9 mouse cellular contexts compared by ENCODE assay signal in genomic region chr4:108461262-108461903, GRCm38 (mm10). TPM values are rescaled to one million over a fixed set of nuclear protein-coding genes. Genes with fewer than 3 reads are reported as not detected.
DNase-seq lines count a peak whose midpoint lies in the region; ATAC-seq and TF ChIP-seq lines count a peak whose summit lies in the region.
"Had no signal": no experiment of that assay in that cellular context is flagged by ENCODE, and none has a peak within 500 bp of the region (broad histone marks: within the 10 kb centered on the region; RNA-seq: fewer than 3 reads in every experiment).

No protein-coding gene starts in this region.

- peaks cover 4% of the 10 kb centered on the region; the same call in 1 of the 2 replicates for H3K36me3 ChIP-seq in heart, embryonic 15.5 days
- 0 out of 2 replicates have a peak, but pooled peaks cover 12% of the 10 kb centered on the region for H3K36me3 ChIP-seq in hindbrain, embryonic 14.5 days (replicated peaks; ENCODE audit: control insufficient read depth, insufficient read depth)
- 0 out of 2 replicates have a peak, but pooled peaks cover 4% of the 10 kb centered on the region for H3K36me3 ChIP-seq in midbrain, embryonic 13.5 days

- intact Hi-C loops in heart, postnatal 14 days (cut with DNase I) = no loop called here

- no peak for DNase-seq in heart, postnatal 14 days
- no peak for DNase-seq in hindbrain, embryonic 14.5 days (ENCODE audit: low spot score)
- no peak for DNase-seq in thymus, postnatal 14 days
- DNase-seq in thymus, postnatal 25 days = no peak

- H3K27ac ChIP-seq in heart, embryonic 15.5 days = 0 out of 2 replicates have a peak overlapping the region, but pooled peaks have one; percentile 1
- peak overlapping the region; percentile 45 for H3K27ac ChIP-seq in bone marrow macrophage, adult 2 months (ENCODE audit: insufficient read depth, low read depth, low read length)
- no peak overlapping the region for H3K27ac ChIP-seq in hindbrain, embryonic 14.5 days
- no peak overlapping the region for H3K27ac ChIP-seq in midbrain, embryonic 13.5 days

- peak overlapping the region; percentile 87 for H3K4me2 ChIP-seq in heart, embryonic 15.5 days
- H3K4me2 ChIP-seq in hindbrain, embryonic 14.5 days (replicated peaks) = peak overlapping the region; percentile 64
- H3K4me2 ChIP-seq in midbrain, embryonic 13.5 days (replicated peaks) = peak overlapping the region; percentile 78

- no peaks in the 10 kb centered on the region for H3K27me3 ChIP-seq in heart, embryonic 15.5 days
- no peaks in the 10 kb centered on the region for H3K27me3 ChIP-seq in hindbrain, embryonic 14.5 days (ENCODE audit: control insufficient read depth, insufficient read depth, low read length)
- H3K27me3 ChIP-seq in midbrain, embryonic 13.5 days = no peaks in the 10 kb centered on the region
- H3K27me3 ChIP-seq: Patski had no signal

- H3K4me3 ChIP-seq in heart, embryonic 15.5 days = peak overlapping the region; percentile 61
- peak overlapping the region; percentile 37 for H3K4me3 ChIP-seq in bone marrow macrophage, adult 2 months (ENCODE audit: insufficient read depth, low read length)
- H3K4me3 ChIP-seq in hindbrain, embryonic 14.5 days (replicated peaks; ENCODE audit: low read length) = peak overlapping the region; percentile 93
- H3K4me3 ChIP-seq in midbrain, embryonic 13.5 days (replicated peaks) = peak overlapping the region; percentile 99

- WGBS in heart, embryonic 15.5 days = 45% methylated on average over 5 of the region's 5 CpGs
- 72% methylated on average over 5 of the region's 5 CpGs for WGBS in hindbrain, embryonic 14.5 days
- WGBS in midbrain, embryonic 13.5 days = 76% methylated on average over 5 of the region's 5 CpGs

- peak overlapping the region; percentile 21 for H3K9ac ChIP-seq in heart, embryonic 15.5 days
- peak overlapping the region; percentile 90 for H3K9ac ChIP-seq in hindbrain, embryonic 14.5 days
- H3K9ac ChIP-seq in midbrain, embryonic 13.5 days (replicated peaks) = peak overlapping the region; percentile 55

- TF ChIP-seq CTCF in bone marrow macrophage, adult 2 months (IDR thresholded peaks at IDR 0.05; ENCODE audit: low read depth, low read length) = no peak

- no peak for TF ChIP-seq POLR2A in bone marrow macrophage, adult 2 months (IDR thresholded peaks at IDR 0.05; ENCODE audit: borderline replicate concordance, low read depth, low read length)

- no peak for ATAC-seq in heart, embryonic 15.5 days (replicated peaks; ENCODE audit: insufficient number of reproducible peaks, insufficient read depth, low FRiP score, low read depth)
- ATAC-seq in hindbrain, embryonic 14.5 days (ENCODE audit: low FRiP score) = no peak
- no peak for ATAC-seq in midbrain, embryonic 13.5 days
- no peak for ATAC-seq in megakaryocyte-erythroid progenitor cell, adult 5-6 weeks (replicated peaks; ENCODE audit: low FRiP score, low TSS enrichment, poor library complexity, severe bottlenecking)

- no peaks in the 10 kb centered on the region for H3K9me3 ChIP-seq in heart, embryonic 15.5 days (replicated peaks)
- H3K9me3 ChIP-seq in hindbrain, embryonic 14.5 days (ENCODE audit: control insufficient read depth, low read length) = no peaks in the 10 kb centered on the region
- no peaks in the 10 kb centered on the region for H3K9me3 ChIP-seq in midbrain, embryonic 13.5 days

- H3K4me1 ChIP-seq in heart, embryonic 15.5 days (replicated peaks) = peaks cover 10% of the 10 kb centered on the region
- H3K4me1 ChIP-seq in bone marrow macrophage, adult 2 months (ENCODE audit: control insufficient read depth, insufficient read depth, low read length) = peaks cover 21% of the 10 kb centered on the region
- peaks cover 12% of the 10 kb centered on the region for H3K4me1 ChIP-seq in hindbrain, embryonic 14.5 days (replicated peaks; ENCODE audit: control insufficient read depth, insufficient read depth, low read length)
- peaks cover 20% of the 10 kb centered on the region for H3K4me1 ChIP-seq in midbrain, embryonic 13.5 days (replicated peaks)

RNA-seq across cellular contexts. Expression of gene Tut4, which starts 2.2 kb away (rescaled TPM):
- 38.0 and 43.5 TPM in 2 replicates for polyA plus RNA-seq in heart, embryonic 15.5 days (2015; fragmentation: Nextera tagmentation; extraction: Ambion mirVana)
- 10 to 100 TPM; 28.9 to 31.7 TPM for total RNA-seq in heart, postnatal 14 days (2021)
- polyA plus RNA-seq in bone marrow macrophage, adult 2 months (2012; ENCODE audit: insufficient read depth, insufficient read length, missing spikeins) = 37.6 and 48.2 TPM in 2 replicates
- polyA plus RNA-seq in hindbrain, embryonic 14.5 days (2014; fragmentation: Nextera tagmentation; extraction: Ambion mirVana) = 37.7 and 54.8 TPM in 2 replicates
- 92.4 and 97.6 TPM in 2 replicates for polyA plus RNA-seq in midbrain, embryonic 13.5 days (2015; fragmentation: Nextera tagmentation; extraction: Ambion mirVana)
- total RNA-seq in megakaryocyte-erythroid progenitor cell, adult 5-6 weeks (2014; fragmentation: Nextera tagmentation) = 53.7 and 67.8 TPM in 2 replicates
- 32.6 and 37.7 TPM in 2 replicates for total RNA-seq in megakaryocyte-erythroid progenitor cell, adult 5-6 weeks (2017)

RNA-seq across cellular contexts. Expression of gene Gpx7, which starts 54.6 kb away (rescaled TPM):
- 60.4 and 60.6 TPM in 2 replicates for polyA plus RNA-seq in heart, embryonic 15.5 days (2015; fragmentation: Nextera tagmentation; extraction: Ambion mirVana)
- total RNA-seq in heart, postnatal 14 days (2021) = 10 to 100 TPM; 12.7 to 13.9 TPM
- 0.66 TPM in 1 of 2 replicates, not detected in the other for polyA plus RNA-seq in bone marrow macrophage, adult 2 months (2012; ENCODE audit: insufficient read depth, insufficient read length, missing spikeins)
- 32.6 and 34.9 TPM in 2 replicates for polyA plus RNA-seq in hindbrain, embryonic 14.5 days (2014; fragmentation: Nextera tagmentation; extraction: Ambion mirVana)
- 24.7 and 26.2 TPM in 2 replicates for polyA plus RNA-seq in midbrain, embryonic 13.5 days (2015; fragmentation: Nextera tagmentation; extraction: Ambion mirVana)
- total RNA-seq in megakaryocyte-erythroid progenitor cell, adult 5-6 weeks (2014; fragmentation: Nextera tagmentation) = not detected in 2 replicates
- 0.61 and 0.94 TPM in 2 replicates for total RNA-seq in megakaryocyte-erythroid progenitor cell, adult 5-6 weeks (2017)
- polyA plus RNA-seq: Patski had no signal

Comparison
In these comparisons a context has a peak if more than half of its experiments do, and no peak if none do; other contexts are left out.
1. H3K27ac ChIP-seq: peak in heart, embryonic 15.5 days (single experiment) and bone marrow macrophage, adult 2 months (single experiment); none in hindbrain, embryonic 14.5 days (single experiment) and midbrain, embryonic 13.5 days (single experiment).
2. H3K4me3 ChIP-seq: peak in every context shown above with its lines; median percentile 99 in midbrain, embryonic 13.5 days; 93 in hindbrain, embryonic 14.5 days; 61 in heart, embryonic 15.5 days; 37 in bone marrow macrophage, adult 2 months.
3. H3K9ac ChIP-seq: peak in every context shown above with its lines; median percentile 90 in hindbrain, embryonic 14.5 days; 55 in midbrain, embryonic 13.5 days; 21 in heart, embryonic 15.5 days.
4. RNA of gene Gpx7, which starts 54.6 kb away (polyA plus RNA-seq): 60.4 to 60.6 TPM in heart, embryonic 15.5 days, 32.6 to 34.9 TPM in hindbrain, embryonic 14.5 days and 24.7 to 26.2 TPM in midbrain, embryonic 13.5 days; 0.66 TPM in bone marrow macrophage, adult 2 months; every median in the first group is over 10 times any median in the second.
5. Peak in every context shown above with its lines, with median percentiles within 50 percentile points of each other: H3K4me2 ChIP-seq.